Mouse (Mus musculus): ENCODE measurements around the gene Akr1b10. TPM values are rescaled to one million over a fixed set of nuclear protein-coding genes. Genes with fewer than 3 reads are reported as not detected.

Akr1b10 gene
- polyA plus RNA-seq, 1 experiment = 86.2 TPM

Other genes with a start within 250 kb of the Akr1b10 start
- gene Slc35b4, start 207.1 kb upstream of the Akr1b10 start, polyA plus RNA-seq (2012; rRNA removed) = 43.5 and 44.5 TPM in 2 replicates
- gene Akr1b3, start 66.7 kb upstream of the Akr1b10 start, polyA plus RNA-seq (2012; rRNA removed) = 849 and 1,043 TPM in 2 replicates
- gene Akr1b8, start 30.1 kb upstream of the Akr1b10 start, polyA plus RNA-seq (2012; rRNA removed) = 90.3 and 103 TPM in 2 replicates
- 2.7 and 3.6 TPM in 2 replicates for gene Akr1b7, start 28.1 kb downstream of the Akr1b10 start, polyA plus RNA-seq (2012; rRNA removed)
- gene Bpgm, start 92.0 kb downstream of the Akr1b10 start, polyA plus RNA-seq (2012; rRNA removed) = 40.9 and 45.8 TPM in 2 replicates
- gene Cald1, start 214.3 kb downstream of the Akr1b10 start, polyA plus RNA-seq (2012; rRNA removed) = 895 and 1,547 TPM in 2 replicates